Mouse (Mus musculus): ENCODE measurements at regions not wholly inside any gene's neighbourhood (a gene's known extent, or its start where the extent isn't known, plus 50 kb on each side); places are given as distances from the start of the nearest gene placed in this dataset.

- no peaks in the 10 kb centered on the region for H3K4me1 ChIP-seq
- WGBS = 93% methylated on average over 3 of the region's 3 CpGs
- no peak overlapping the region for H3K9ac ChIP-seq (replicated peaks)
- H3K36me3 ChIP-seq = no peaks in the 10 kb centered on the region
- no peak overlapping the region for H3K4me3 ChIP-seq
- H3K9me3 ChIP-seq = no peaks in the 10 kb centered on the region
- no peak overlapping the region for H3K4me2 ChIP-seq (replicated peaks)
- H3K27ac ChIP-seq (replicated peaks) = no peak overlapping the region
- no peaks in the 10 kb centered on the region for H3K27me3 ChIP-seq
- ATAC-seq (replicated peaks) = no peak
Observed at GRCm38 (mm10) chr14:90172729-90173128, 1701.5 kb upstream of the Pcdh20 start.

Measured in forebrain, embryonic 15.5 days (tissue).